Mouse (Mus musculus): ENCODE results near the gene Med24. TPM values are rescaled to one million over a fixed set of nuclear protein-coding genes. Genes with fewer than 3 reads are reported as not detected.
A peak's percentile ranks its signal among the peaks of the same experiment; 100 is the strongest.
"Not testable (repeated sequence)": the region's sequence is repeated elsewhere in the genome, so short reads cannot be mapped to it uniquely, and the experiment has no call there.

Gene Med24
- polyA plus RNA-seq, 1 experiment from 2014 or later, result 62.3 TPM

- WGBS, result under 1% methylated on average over 17 of the region's 17 CpGs
- H3K4me1 ChIP-seq (replicated peaks), result peaks cover 70% of the 10 kb centered on the region
- H3K27ac ChIP-seq (replicated peaks), result peak overlapping the region; percentile 99
Observed at GRCm38 (mm10) chr11:98741051-98741620, 11.9 kb upstream of the Med24 start.

GRCm38 (mm10) chr11:98740393-98741050, 11.3 kb upstream of the Med24 start, which contains the start of gene Thra:
Thra (plus strand) TSS chr11:98740638.
- WGBS, result under 1% methylated on average over 22 of the region's 22 CpGs

More at GRCm38 (mm10) chr11:98741051-98741620, 11.9 kb upstream of the Med24 start:
- H3K27me3 ChIP-seq, result no peaks in the 10 kb centered on the region
- 0 out of 2 replicates have a peak, but pooled peaks have one; percentile 1 for ATAC-seq (ENCODE audit: low read depth)
- peak overlapping the region; percentile 94 for H3K4me3 ChIP-seq
- H3K9me3 ChIP-seq, result no peaks in the 10 kb centered on the region
- H3K36me3 ChIP-seq, result no peaks in the 10 kb centered on the region
- H3K4me2 ChIP-seq, result peak overlapping the region; percentile 96
- peak overlapping the region; percentile 99 for H3K9ac ChIP-seq

DNA sequence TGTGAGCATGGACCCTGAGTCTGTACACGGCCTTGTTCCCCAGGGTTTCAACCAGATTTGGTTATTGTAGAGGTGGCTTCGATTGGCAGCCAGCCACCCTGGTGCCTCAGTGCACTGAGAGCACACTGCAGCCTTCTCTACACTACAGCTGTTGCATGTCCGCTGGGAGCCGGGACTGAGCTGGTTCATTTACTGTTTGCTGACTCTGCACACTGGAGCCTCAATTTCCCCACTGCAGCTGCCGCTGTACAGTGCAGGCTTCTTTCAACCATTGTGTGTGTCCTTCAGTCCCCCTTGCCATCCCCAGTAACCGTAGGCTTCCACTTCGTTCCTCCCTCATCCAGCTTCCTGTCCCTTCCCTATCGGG, 10.8 kb upstream of the Med24 start:
- 5% methylated on average over 8 of the region's 8 CpGs for WGBS
- Histone ChIP-seq H3K36me3 (no peaks in the 10 kb centered on the region), H3K4me1 (replicated peaks) (peaks cover 59% of the 10 kb centered on the region), H3K9me3 (no peaks in the 10 kb centered on the region), H3K9ac (peak overlapping the region; percentile 99), H3K27me3 (no peaks in the 10 kb centered on the region), H3K4me2 (peak overlapping the region; percentile 96), H3K4me3 (peak overlapping the region; percentile 94), H3K27ac (replicated peaks) (peak overlapping the region; percentile 99)
- 0 out of 2 replicates have a peak, but pooled peaks have one; percentile 3 for ATAC-seq (ENCODE audit: low read depth)

More at GRCm38 (mm10) chr11:98740393-98741050, 11.3 kb upstream of the Med24 start, which contains the start of gene Thra:
- peak within 1 kb of the TSS; percentile 94 for H3K4me3 ChIP-seq
- peak; percentile 46 for ATAC-seq (ENCODE audit: low read depth)
- peaks cover 64% of the 10 kb centered on the region for H3K4me1 ChIP-seq (replicated peaks)
- no peaks in the 10 kb centered on the region for H3K9me3 ChIP-seq
- H3K4me2 ChIP-seq, result peak within 1 kb of the TSS; percentile 96
- peak within 1 kb of the TSS; percentile 99 for H3K9ac ChIP-seq
- no peaks in the 10 kb centered on the region for H3K27me3 ChIP-seq
- H3K27ac ChIP-seq (replicated peaks), result peak within 1 kb of the TSS; percentile 99
- no peaks in the 10 kb centered on the region for H3K36me3 ChIP-seq

GRCm38 (mm10) chr11:98738925-98739324, 9.7 kb upstream of the Med24 start:
- H3K27me3 ChIP-seq, result no peaks in the 10 kb centered on the region
- no peak overlapping the region for H3K4me3 ChIP-seq
- peak overlapping the region; percentile 68; the same call in 1 of the 2 replicates for H3K27ac ChIP-seq (replicated peaks)
- peak overlapping the region; percentile 22; the same call in 1 of the 2 replicates for H3K9ac ChIP-seq
- ATAC-seq (ENCODE audit: low read depth), result no peak
- H3K36me3 ChIP-seq, result no peaks in the 10 kb centered on the region
- no peak overlapping the region for H3K4me2 ChIP-seq
- 61% methylated on average over 9 of the region's 9 CpGs for WGBS
- H3K9me3 ChIP-seq, result 0 out of 2 replicates have a peak, but pooled peaks cover 4% of the 10 kb centered on the region
- H3K4me1 ChIP-seq (replicated peaks), result peaks cover 48% of the 10 kb centered on the region

DNA sequence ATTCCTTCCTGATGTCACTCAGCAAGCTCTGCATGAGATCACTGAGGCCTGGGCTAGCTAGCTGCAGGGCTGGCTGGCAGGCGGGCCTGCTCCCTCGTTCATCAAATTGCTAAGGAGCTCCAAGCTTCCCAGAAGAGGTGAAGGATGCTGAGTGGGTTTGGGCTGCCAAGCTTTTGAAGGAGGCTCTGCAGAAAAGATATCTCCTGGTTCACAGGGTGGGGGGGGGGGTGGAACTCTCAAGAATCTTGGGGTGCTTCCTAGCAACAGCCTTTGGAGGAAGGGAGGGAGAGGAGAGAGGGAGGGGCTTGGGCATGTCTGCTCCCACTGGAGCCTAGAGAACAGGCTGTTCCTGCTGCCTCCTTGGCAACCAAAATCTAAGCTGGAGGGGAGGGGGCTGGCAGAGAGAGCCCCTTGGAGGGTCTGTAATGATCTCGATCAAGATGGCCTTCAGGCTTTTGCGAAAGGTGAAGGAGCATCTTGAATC, 9.2 kb upstream of the Med24 start:
- peak overlapping the region; percentile 68 for H3K27ac ChIP-seq (replicated peaks)
- peaks cover 43% of the 10 kb centered on the region for H3K4me1 ChIP-seq (replicated peaks)
- H3K9ac ChIP-seq, result peak overlapping the region; percentile 22
- 29% methylated on average over 4 of the region's 4 CpGs for WGBS
- H3K27me3 ChIP-seq, result no peaks in the 10 kb centered on the region
- no peaks in the 10 kb centered on the region for H3K36me3 ChIP-seq
- H3K9me3 ChIP-seq, result 0 out of 2 replicates have a peak, but pooled peaks cover 4% of the 10 kb centered on the region
- H3K4me2 ChIP-seq, result no peak overlapping the region
- ATAC-seq (ENCODE audit: low read depth), result no peak
- no peak overlapping the region for H3K4me3 ChIP-seq

DNA sequence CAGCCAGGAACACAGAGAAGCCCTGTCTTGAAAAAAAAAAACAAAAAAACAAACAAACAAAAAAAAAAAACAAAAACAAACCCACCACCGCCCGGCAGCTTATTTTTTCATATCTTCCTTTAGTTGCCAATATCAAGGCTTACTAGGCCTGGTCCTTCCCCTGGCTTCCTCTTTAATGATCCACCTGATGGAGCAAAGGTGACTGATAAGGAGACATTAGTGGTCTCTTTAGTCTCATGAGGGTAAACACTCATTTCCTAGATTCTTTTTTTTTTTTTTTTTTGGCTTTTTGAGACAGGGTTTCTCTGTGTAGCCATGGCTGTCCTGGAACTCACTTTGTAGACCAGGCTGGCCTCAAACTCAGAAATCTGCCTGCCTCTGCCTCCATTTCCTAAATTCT, 8.0 kb upstream of the Med24 start:
- H3K4me2 ChIP-seq; H3K4me3 ChIP-seq; ATAC-seq (ENCODE audit: low read depth); H3K36me3 ChIP-seq; H3K9me3 ChIP-seq; H3K9ac ChIP-seq; H3K27ac ChIP-seq (replicated peaks); H3K27me3 ChIP-seq: not testable (repeated sequence)
- 100% methylated on average over 2 of the region's 2 CpGs for WGBS
- peaks cover 34% of the 10 kb centered on the region for H3K4me1 ChIP-seq (replicated peaks)

DNA sequence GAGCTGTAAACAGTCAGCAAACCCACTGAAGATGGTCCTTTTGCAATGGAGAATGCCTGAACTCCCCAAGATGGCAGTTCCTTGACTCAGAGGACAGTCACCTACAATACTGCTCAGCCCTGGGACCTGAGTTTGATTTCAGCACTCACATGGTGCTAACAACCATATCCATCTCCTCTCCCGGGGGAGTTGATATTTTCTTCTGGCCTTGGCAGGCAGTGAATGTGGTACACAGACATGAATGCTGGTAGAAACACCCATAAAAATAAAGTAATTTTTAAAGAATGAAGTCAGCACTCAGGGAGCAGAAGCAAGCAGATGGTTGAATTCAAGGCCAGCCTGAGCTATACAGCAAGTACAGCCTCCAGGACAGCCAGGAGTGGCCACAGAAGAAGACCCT, 6.9 kb upstream of the Med24 start:
- no peak overlapping the region for H3K4me2 ChIP-seq
- no peaks in the 10 kb centered on the region; the same call in 1 of the 2 replicates for H3K27me3 ChIP-seq
- H3K36me3 ChIP-seq, result no peaks in the 10 kb centered on the region
- WGBS, result 91% methylated on average over 1 of the region's 1 CpGs
- peaks cover 32% of the 10 kb centered on the region for H3K4me1 ChIP-seq (replicated peaks)
- H3K9me3 ChIP-seq, result 0 out of 2 replicates have a peak, but pooled peaks cover 4% of the 10 kb centered on the region
- H3K27ac ChIP-seq (replicated peaks), result no peak overlapping the region
- no peak for ATAC-seq (ENCODE audit: low read depth)
- no peak overlapping the region for H3K9ac ChIP-seq
- no peak overlapping the region for H3K4me3 ChIP-seq

- H3K4me1 ChIP-seq (replicated peaks), result peaks cover 25% of the 10 kb centered on the region
- H3K9ac ChIP-seq, result no peak overlapping the region
- no peaks in the 10 kb centered on the region; the same call in 1 of the 2 replicates for H3K27me3 ChIP-seq
- no peak overlapping the region for H3K27ac ChIP-seq (replicated peaks)
- H3K36me3 ChIP-seq, result no peaks in the 10 kb centered on the region
- H3K4me2 ChIP-seq, result no peak overlapping the region
- 94% methylated on average over 4 of the region's 4 CpGs for WGBS
- H3K4me3 ChIP-seq, result no peak overlapping the region
- no peak for ATAC-seq (ENCODE audit: low read depth)
- 0 out of 2 replicates have a peak, but pooled peaks cover 4% of the 10 kb centered on the region for H3K9me3 ChIP-seq
Observed at GRCm38 (mm10) chr11:98735111-98735510, 5.9 kb upstream of the Med24 start.

DNA sequence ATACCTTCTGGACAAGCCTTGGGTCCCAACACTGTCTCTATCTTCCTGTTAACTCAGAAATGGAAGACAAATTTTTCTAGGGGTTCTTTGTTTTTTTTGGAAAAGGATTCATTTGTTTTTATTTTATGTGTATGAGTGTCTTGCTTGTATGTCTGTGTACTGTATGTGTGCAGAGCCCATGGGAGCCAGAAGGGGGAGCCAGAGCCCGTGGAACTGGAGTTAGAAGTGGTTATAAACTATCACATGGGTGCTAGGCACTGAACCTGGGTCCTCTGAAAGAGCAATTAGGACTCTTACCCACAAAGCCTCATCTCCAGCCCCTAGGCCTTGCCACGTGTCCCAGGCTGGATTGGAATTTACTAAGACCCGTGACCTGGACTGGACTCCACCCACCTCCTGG, 4.8 kb upstream of the Med24 start:
- no peak overlapping the region for H3K27ac ChIP-seq (replicated peaks)
- 71% methylated on average over 3 of the region's 3 CpGs for whole genome bisulfite sequencing
- no peaks in the 10 kb centered on the region for H3K36me3 ChIP-seq
- no peak overlapping the region for H3K9ac ChIP-seq
- ATAC-seq (ENCODE audit: low read depth), result no peak
- H3K27me3 ChIP-seq, result no peaks in the 10 kb centered on the region; the same call in 1 of the 2 replicates
- H3K4me3 ChIP-seq, result no peak overlapping the region
- H3K4me1 ChIP-seq (replicated peaks), result peaks cover 17% of the 10 kb centered on the region
- no peak overlapping the region for H3K4me2 ChIP-seq
- 0 out of 2 replicates have a peak, but pooled peaks cover 4% of the 10 kb centered on the region for H3K9me3 ChIP-seq

DNA sequence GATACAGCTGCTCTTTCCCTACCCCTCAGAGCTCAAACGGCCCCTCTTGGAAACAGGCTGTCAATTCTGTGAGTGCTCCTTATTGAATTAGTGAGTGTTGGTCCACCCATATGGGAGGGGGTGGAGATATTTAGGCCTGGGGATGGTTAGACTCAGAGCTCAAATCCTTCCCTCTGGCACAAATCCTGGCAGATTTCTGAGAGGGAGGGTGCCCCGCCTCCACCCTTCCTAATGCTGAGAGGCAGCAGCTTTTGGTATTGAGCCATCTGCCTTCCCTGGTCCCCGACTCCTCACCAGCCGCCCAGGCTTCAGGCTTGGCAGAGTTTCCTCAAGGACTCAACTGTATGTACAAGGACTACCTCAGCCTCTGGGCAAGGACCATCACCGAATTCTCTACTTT, 1.9 kb upstream of the Med24 start:
- no peak for ATAC-seq (ENCODE audit: low read depth)
- peaks cover 12% of the 10 kb centered on the region for H3K36me3 ChIP-seq
- no peak overlapping the region for H3K4me3 ChIP-seq
- peaks cover 15% of the 10 kb centered on the region for H3K4me1 ChIP-seq (replicated peaks)
- H3K27me3 ChIP-seq, result no peaks in the 10 kb centered on the region; the same call in 1 of the 2 replicates
- 0 out of 2 replicates have a peak, but pooled peaks cover 4% of the 10 kb centered on the region for H3K9me3 ChIP-seq
- no peak overlapping the region for H3K27ac ChIP-seq (replicated peaks)
- WGBS, result 55% methylated on average over 5 of the region's 5 CpGs
- H3K9ac ChIP-seq, result peak overlapping the region; percentile 13; the same call in 1 of the 2 replicates
- H3K4me2 ChIP-seq, result no peak overlapping the region

DNA sequence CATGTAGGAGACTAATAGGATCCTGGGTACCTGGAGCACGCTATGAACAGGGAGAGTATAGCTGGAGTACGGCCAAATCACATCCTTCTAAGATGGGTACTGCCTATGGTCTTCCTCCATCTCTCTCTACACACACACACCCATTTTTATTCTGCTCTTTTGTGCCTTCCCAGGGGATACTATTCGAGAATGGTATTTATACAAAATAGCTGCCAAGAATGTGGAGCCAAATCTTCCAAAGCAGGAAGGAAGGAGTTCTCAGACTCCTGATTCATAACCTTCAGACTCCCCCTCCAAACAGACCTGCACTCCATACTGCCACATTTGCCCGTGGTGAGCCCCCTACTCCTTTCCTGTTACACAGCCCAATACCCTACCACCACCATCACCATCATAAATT, 1.5 kb upstream of the Med24 start:
- ATAC-seq (ENCODE audit: low read depth), result no peak
- Histone ChIP-seq H3K27ac (replicated peaks) (no peak overlapping the region), H3K4me2 (no peak overlapping the region), H3K4me1 (replicated peaks) (peaks cover 15% of the 10 kb centered on the region), H3K27me3 (no peaks in the 10 kb centered on the region; the same call in 1 of the 2 replicates), H3K9me3 (0 out of 2 replicates have a peak, but pooled peaks cover 4% of the 10 kb centered on the region), H3K9ac (no peak overlapping the region), H3K36me3 (peaks cover 16% of the 10 kb centered on the region), H3K4me3 (no peak overlapping the region)
- 71% methylated on average over 4 of the region's 4 CpGs for WGBS

GRCm38 (mm10) chr11:98725926-98726506, 3.2 kb downstream of the Med24 start:
- H3K4me3 ChIP-seq, result no peak overlapping the region
- H3K27ac ChIP-seq (replicated peaks), result no peak overlapping the region
- ATAC-seq (ENCODE audit: low read depth), result no peak
- WGBS, result 94% methylated on average over 15 of the region's 15 CpGs
- H3K36me3 ChIP-seq, result peaks cover 49% of the 10 kb centered on the region
- no peak overlapping the region for H3K9ac ChIP-seq
- H3K27me3 ChIP-seq, result no peaks in the 10 kb centered on the region
- no peaks in the 10 kb centered on the region for H3K9me3 ChIP-seq
- H3K4me1 ChIP-seq (replicated peaks), result peaks cover 18% of the 10 kb centered on the region
- H3K4me2 ChIP-seq, result no peak overlapping the region

Data from neural tube, embryonic 13.5 days (tissue).